12 mouse cellular contexts compared by ENCODE assay signal in the genomic region with DNA sequence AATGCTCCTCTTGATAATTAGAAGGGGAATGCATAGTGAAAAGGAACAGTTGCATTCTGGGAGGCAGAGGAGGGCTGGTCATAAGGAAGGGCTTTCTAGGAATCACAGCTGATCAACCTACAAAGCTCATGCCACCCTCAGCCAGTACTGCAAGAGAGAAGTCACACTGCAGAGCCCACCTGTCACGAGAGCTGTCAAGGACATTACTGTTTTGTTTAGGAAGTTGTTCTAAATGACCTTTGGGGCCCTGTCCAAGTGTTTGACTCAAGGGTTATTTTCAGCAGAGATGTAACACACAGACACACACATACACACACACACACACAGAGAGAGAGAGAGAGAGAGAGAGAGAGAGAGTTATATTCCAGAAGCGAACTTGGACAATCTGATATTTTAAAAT.
"Had no signal": no experiment of that assay in that cellular context is flagged by ENCODE, and none has a peak within 500 bp of the region (broad histone marks: within the 10 kb centered on the region; RNA-seq: fewer than 3 reads in every experiment).

No protein-coding gene starts in this region.

- DNase-seq: kidney, postnatal 25 days; lung, embryonic 14.5 days; right cerebral cortex, adult 18-20 months; right cerebral cortex, postnatal 25 days; thymus, postnatal 36 days had no signal

- H3K27me3 ChIP-seq: liver, embryonic 15.5 days; midbrain, embryonic 12.5 days; neural tube, embryonic 15.5 days had no signal

- H3K4me2 ChIP-seq: liver, embryonic 11.5 days; liver, embryonic 15.5 days; lung, embryonic 14.5 days; midbrain, embryonic 12.5 days; neural tube, embryonic 15.5 days had no signal

- H3K27ac ChIP-seq: left cerebral cortex, adult 2 months; limb, embryonic 10.5 days; liver, embryonic 15.5 days; midbrain, embryonic 12.5 days; neural tube, embryonic 15.5 days had no signal

- ATAC-seq: midbrain, embryonic 16.5 days had no signal

- H3K4me3 ChIP-seq: left cerebral cortex, adult 2 months; limb, embryonic 10.5 days; liver, embryonic 15.5 days; midbrain, embryonic 12.5 days; neural tube, embryonic 15.5 days had no signal

- H3K9me3 ChIP-seq: limb, embryonic 10.5 days; liver, embryonic 15.5 days; midbrain, embryonic 12.5 days; neural tube, embryonic 15.5 days had no signal

- H3K9ac ChIP-seq: liver, embryonic 15.5 days; lung, embryonic 14.5 days; midbrain, embryonic 12.5 days; neural tube, embryonic 15.5 days had no signal

- H3K36me3 ChIP-seq: limb, embryonic 10.5 days; liver, embryonic 15.5 days; midbrain, embryonic 12.5 days; neural tube, embryonic 15.5 days had no signal
